Mouse (Mus musculus): ENCODE measurements around the gene Abcb9. TPM values are rescaled to one million over a fixed set of nuclear protein-coding genes. Genes with fewer than 3 reads are reported as not detected.

Gene Abcb9
- polyA plus RNA-seq, 1 experiment from 2014 or later: 3.7 TPM

GRCm38 (mm10) chr5:124091951-124092406 is 3.6 kb downstream of the Abcb9 start:
- ATAC-seq (peak; percentile 55), DNase-seq (peak; percentile 69)
- Histone ChIP-seq H3K4me2 (ENCODE audit: low read depth, low read length) (peak overlapping the region; percentile 61), H3K27ac (ENCODE audit: low read depth) (peak overlapping the region; percentile 81), H3K36me3 (replicated peaks; ENCODE audit: insufficient read depth, low read length) (peaks cover 3% of the 10 kb centered on the region), H3K4me1 (ENCODE audit: insufficient read depth) (peaks cover 34% of the 10 kb centered on the region), H3K9me3 (ENCODE audit: low read length) (no peaks in the 10 kb centered on the region), H3K4me3 (ENCODE audit: low read depth, low read length) (peak overlapping the region; percentile 14), H3K27me3 (ENCODE audit: insufficient read depth, low read length) (no peaks in the 10 kb centered on the region), H3K9ac (replicated peaks) (peak overlapping the region; percentile 40; the same call in 1 of the 2 replicates)
- no peak for TF ChIP-seq CTCF (IDR thresholded peaks at IDR 0.05; ENCODE audit: low read depth)
- peak; percentile 96 for TF ChIP-seq EP300 (IDR thresholded peaks at IDR 0.05; ENCODE audit: low read depth)
- WGBS (ENCODE audit: insufficient replicate concordance): 21% methylated on average over 9 of the region's 9 CpGs

GRCm38 (mm10) chr5:124089868-124090267 is 5.7 kb downstream of the Abcb9 start:
- Histone ChIP-seq H3K36me3 (replicated peaks; ENCODE audit: insufficient read depth, low read length) (peaks cover 3% of the 10 kb centered on the region), H3K27me3 (ENCODE audit: insufficient read depth, low read length) (no peaks in the 10 kb centered on the region), H3K27ac (ENCODE audit: low read depth) (no peak overlapping the region), H3K9me3 (ENCODE audit: low read length) (no peaks in the 10 kb centered on the region), H3K4me2 (ENCODE audit: low read depth, low read length) (no peak overlapping the region), H3K9ac (replicated peaks) (no peak overlapping the region), H3K4me1 (ENCODE audit: insufficient read depth) (peaks cover 27% of the 10 kb centered on the region), H3K4me3 (ENCODE audit: low read depth, low read length) (no peak overlapping the region)
- DNase-seq (no peak), ATAC-seq (no peak)
- WGBS (ENCODE audit: insufficient replicate concordance): 88% methylated on average over 21 of the region's 23 CpGs
- TF ChIP-seq EP300 (IDR thresholded peaks at IDR 0.05; ENCODE audit: low read depth) (no peak), CTCF (IDR thresholded peaks at IDR 0.05; ENCODE audit: low read depth) (no peak)

- Histone ChIP-seq H3K4me2 (ENCODE audit: low read depth, low read length) (no peak overlapping the region), H3K36me3 (replicated peaks; ENCODE audit: insufficient read depth, low read length) (peaks cover 3% of the 10 kb centered on the region), H3K27ac (ENCODE audit: low read depth) (no peak overlapping the region), H3K4me1 (ENCODE audit: insufficient read depth) (peaks cover 10% of the 10 kb centered on the region), H3K27me3 (ENCODE audit: insufficient read depth, low read length) (no peaks in the 10 kb centered on the region), H3K9me3 (ENCODE audit: low read length) (no peaks in the 10 kb centered on the region), H3K4me3 (ENCODE audit: low read depth, low read length) (no peak overlapping the region), H3K9ac (replicated peaks) (no peak overlapping the region)
- DNase-seq: no peak
- TF ChIP-seq EP300 (IDR thresholded peaks at IDR 0.05; ENCODE audit: low read depth): no peak
- no peak for TF ChIP-seq CTCF (IDR thresholded peaks at IDR 0.05; ENCODE audit: low read depth)
- WGBS (ENCODE audit: insufficient replicate concordance): 80% methylated on average over 4 of the region's 4 CpGs
- no peak for ATAC-seq
Measured at GRCm38 (mm10) chr5:124086876-124087275, 8.7 kb downstream of the Abcb9 start.

- no peak overlapping the region for H3K4me2 ChIP-seq (ENCODE audit: low read depth, low read length)
- no peak for ATAC-seq
- H3K9ac ChIP-seq (replicated peaks): no peak overlapping the region
- no peaks in the 10 kb centered on the region for H3K27me3 ChIP-seq (ENCODE audit: insufficient read depth, low read length)
- WGBS (ENCODE audit: insufficient replicate concordance): 70% methylated on average over 3 of the region's 3 CpGs
- H3K4me3 ChIP-seq (ENCODE audit: low read depth, low read length): no peak overlapping the region
- TF ChIP-seq EP300 (IDR thresholded peaks at IDR 0.05; ENCODE audit: low read depth): no peak
- TF ChIP-seq CTCF (IDR thresholded peaks at IDR 0.05; ENCODE audit: low read depth): no peak
- no peak for DNase-seq
- no peak overlapping the region for H3K27ac ChIP-seq (ENCODE audit: low read depth)
- H3K9me3 ChIP-seq (ENCODE audit: low read length): no peaks in the 10 kb centered on the region
- peaks cover 3% of the 10 kb centered on the region for H3K36me3 ChIP-seq (replicated peaks; ENCODE audit: insufficient read depth, low read length)
- H3K4me1 ChIP-seq (ENCODE audit: insufficient read depth): no peaks in the 10 kb centered on the region
Measured at GRCm38 (mm10) chr5:124085513-124085912, 10.1 kb downstream of the Abcb9 start.

- peak; percentile 73 for ATAC-seq
- peak; percentile 100 for TF ChIP-seq CTCF (IDR thresholded peaks at IDR 0.05; ENCODE audit: low read depth)
- TF ChIP-seq EP300 (IDR thresholded peaks at IDR 0.05; ENCODE audit: low read depth): no peak
- 41% methylated on average over 11 of the region's 11 CpGs for WGBS (ENCODE audit: insufficient replicate concordance)
Measured at GRCm38 (mm10) chr5:124084588-124085173, 10.9 kb downstream of the Abcb9 start.

GRCm38 (mm10) chr5:124083850-124084587 is 11.6 kb downstream of the Abcb9 start:
- peak; percentile 24 for DNase-seq
- TF ChIP-seq CTCF (IDR thresholded peaks at IDR 0.05; ENCODE audit: low read depth): no peak
- TF ChIP-seq EP300 (IDR thresholded peaks at IDR 0.05; ENCODE audit: low read depth): no peak
- WGBS (ENCODE audit: insufficient replicate concordance): 83% methylated on average over 14 of the region's 14 CpGs

More at GRCm38 (mm10) chr5:124084588-124085173, 10.9 kb downstream of the Abcb9 start:
- Histone ChIP-seq H3K27me3 (ENCODE audit: insufficient read depth, low read length) (no peaks in the 10 kb centered on the region), H3K9me3 (ENCODE audit: low read length) (no peaks in the 10 kb centered on the region), H3K4me2 (ENCODE audit: low read depth, low read length) (no peak overlapping the region), H3K9ac (replicated peaks) (no peak overlapping the region), H3K36me3 (replicated peaks; ENCODE audit: insufficient read depth, low read length) (peaks cover 3% of the 10 kb centered on the region; the same call in 1 of the 2 replicates), H3K4me3 (ENCODE audit: low read depth, low read length) (no peak overlapping the region), H3K27ac (ENCODE audit: low read depth) (no peak overlapping the region), H3K4me1 (ENCODE audit: insufficient read depth) (no peaks in the 10 kb centered on the region)
- peak; percentile 90 for DNase-seq

More at GRCm38 (mm10) chr5:124083850-124084587, 11.6 kb downstream of the Abcb9 start:
- ATAC-seq: no peak
- H3K27me3 ChIP-seq (ENCODE audit: insufficient read depth, low read length): no peaks in the 10 kb centered on the region
- no peak overlapping the region for H3K9ac ChIP-seq (replicated peaks)
- no peak overlapping the region for H3K27ac ChIP-seq (ENCODE audit: low read depth)
- no peaks in the 10 kb centered on the region for H3K9me3 ChIP-seq (ENCODE audit: low read length)
- no peak overlapping the region for H3K4me3 ChIP-seq (ENCODE audit: low read depth, low read length)
- H3K4me2 ChIP-seq (ENCODE audit: low read depth, low read length): no peak overlapping the region
- no peaks in the 10 kb centered on the region for H3K36me3 ChIP-seq (replicated peaks; ENCODE audit: insufficient read depth, low read length)
- H3K4me1 ChIP-seq (ENCODE audit: insufficient read depth): peaks cover 1% of the 10 kb centered on the region; the same call in 1 of the 2 replicates
